Mouse (Mus musculus) spleen, embryonic (tissue): ENCODE measurements at regions not wholly inside any gene's neighbourhood (a gene's known extent, or its start where the extent isn't known, plus 50 kb on each side); places are given as distances from the start of the nearest gene placed in this dataset.

Experiments
- CTCF ChIA-PET: fragments of 350-600 bp; sonication (Branson Sonifier 250); formaldehyde crosslinking; loops from one replicate; lab custom pipeline; 2022; lab: Charles Lee

DNA sequence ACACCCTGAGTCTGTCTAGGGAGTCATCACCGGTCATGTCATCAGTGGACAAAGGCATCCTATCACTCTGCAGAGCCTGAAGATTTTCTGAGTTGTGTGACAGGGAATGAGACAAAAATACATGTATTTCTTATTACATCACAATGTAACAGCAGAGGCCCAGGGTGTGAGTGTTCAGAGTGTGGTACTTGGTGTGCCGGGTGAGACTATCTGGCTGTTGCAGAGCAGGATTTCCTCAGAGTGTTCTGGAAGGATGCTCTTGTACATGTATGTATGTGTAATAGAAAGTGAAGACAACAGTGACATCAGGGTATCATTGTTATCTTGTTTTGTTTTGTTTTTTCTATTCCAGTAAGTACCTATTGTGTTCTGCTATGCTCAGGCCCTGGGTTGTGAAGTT, 87.7 kb downstream of the Rhob start:
- CTCF ChIA-PET = no interaction called here

DNA sequence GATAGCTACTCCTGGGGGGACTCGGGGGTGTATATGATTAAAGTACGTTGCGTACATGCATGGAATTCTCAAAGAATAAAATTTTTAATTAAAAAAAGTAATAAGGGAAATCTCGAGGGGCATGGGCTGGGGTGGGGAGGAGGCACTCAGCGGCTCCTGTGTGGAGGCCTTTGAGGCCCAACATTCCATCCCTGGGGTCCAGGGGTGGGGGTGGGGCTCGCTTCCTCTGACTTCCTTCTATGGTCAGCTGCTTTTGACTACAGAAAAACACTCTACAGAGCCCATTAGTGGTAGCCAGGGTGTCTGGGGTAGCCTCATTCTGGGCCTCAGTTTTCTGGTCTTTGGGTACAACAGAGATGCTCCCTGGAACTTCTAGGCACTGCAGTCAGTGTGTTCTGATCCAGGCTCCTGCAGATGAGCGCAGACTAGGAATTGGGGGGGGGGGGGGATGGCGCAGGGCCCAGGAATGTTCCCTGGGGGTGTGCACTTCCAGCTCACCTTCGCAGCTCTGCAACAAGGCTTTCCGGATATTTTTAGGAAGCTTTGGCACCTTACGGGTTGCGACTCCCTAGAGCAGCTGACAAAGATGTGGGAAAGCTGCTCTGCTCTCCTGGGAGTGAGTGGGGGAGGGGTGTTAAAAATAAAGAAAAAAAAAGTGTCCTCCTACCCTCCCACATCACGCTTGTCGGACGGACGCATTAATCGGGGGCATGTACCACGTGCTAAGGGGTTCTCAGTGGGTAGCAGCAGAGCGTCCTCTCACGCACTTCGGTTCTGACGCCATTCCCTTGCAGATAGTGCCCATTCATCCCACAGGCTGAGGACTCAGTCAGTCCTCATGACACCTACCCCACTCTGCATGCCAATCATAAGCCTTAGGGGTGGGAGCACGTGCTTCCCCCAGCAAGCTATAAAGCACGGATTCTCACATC, 89.1 kb downstream of the Rhob start:
- CTCF ChIA-PET = no interaction called here

DNA sequence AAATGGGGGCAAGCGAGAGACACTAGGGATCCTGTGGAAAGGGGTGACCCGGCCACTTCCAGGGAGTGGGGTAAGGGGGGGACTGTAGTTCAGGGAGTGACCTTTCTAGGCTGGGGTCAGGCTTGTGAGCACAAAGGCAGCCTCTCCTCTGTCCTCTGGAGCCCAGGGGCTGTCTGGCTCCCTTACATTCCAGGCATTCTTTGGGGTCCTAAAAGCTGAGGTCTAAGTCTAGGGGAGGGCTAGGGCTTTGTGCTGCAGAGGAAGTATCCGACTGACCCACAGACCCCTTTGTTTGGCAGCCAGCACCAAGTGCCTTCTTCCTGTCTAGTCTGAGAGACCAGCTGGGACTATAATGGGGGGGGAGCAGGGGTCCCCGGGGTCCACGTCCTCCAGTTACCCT, 88.9 kb downstream of the Hs1bp3 start:
- CTCF ChIA-PET = no interaction called here

DNA sequence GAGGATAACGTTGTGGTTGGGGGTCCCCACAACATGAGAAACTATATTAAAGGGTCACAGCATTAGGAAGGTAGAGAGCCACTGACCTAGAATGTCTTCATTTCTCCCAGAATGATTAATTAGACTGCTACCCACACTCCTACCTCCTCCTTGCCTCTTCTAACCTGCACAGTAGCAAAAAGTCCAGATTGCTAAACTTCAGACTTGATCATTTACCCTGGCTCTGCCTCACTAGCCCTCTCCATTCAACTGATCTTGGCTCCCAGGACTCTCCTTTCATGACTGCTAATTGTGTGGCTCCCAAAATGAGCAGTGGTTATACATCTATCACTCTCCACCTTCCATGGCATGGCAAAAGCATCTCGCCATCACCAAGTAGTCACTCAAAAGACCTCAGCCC, 88.1 kb downstream of the Hs1bp3 start:
- CTCF ChIA-PET = no interaction called here

DNA sequence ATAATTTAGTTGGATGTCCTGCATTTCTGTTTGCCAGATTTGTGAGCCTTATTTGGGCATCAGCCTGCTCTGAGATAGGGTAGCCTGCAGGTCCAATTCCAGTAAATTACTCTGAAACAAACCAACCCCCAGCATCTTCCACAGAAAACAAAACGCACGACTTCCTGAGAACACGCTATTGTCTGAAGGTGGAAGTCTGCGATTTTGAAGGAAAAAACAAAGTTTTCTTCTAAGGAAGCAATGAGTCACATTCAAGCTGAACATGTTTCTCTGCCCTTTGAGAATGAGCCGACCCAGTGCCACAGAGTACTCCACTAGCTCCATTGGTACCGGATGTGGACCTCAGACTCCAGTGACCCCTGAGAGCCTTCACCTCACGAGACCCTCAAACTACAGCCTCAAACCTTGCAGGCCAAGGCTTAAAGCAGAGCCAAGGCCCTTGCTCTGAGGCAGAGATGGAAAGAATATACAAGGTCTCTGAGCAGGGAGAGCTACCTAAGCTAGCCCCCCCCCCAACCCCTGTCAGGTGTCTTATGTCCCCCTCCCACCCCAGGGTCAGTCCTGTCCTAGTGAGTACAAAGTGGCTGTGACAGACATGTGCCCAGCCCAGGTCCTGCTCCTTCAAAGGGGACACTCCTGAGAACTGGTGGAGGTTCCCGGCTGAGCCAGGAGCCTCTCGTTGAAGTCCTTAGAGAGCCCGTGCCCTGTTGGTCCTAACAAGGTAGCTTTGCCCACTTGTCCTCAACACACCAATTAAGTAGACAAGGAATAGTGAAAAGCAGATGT, 87.3 kb downstream of the Hs1bp3 start:
- CTCF ChIA-PET = no interaction called here

DNA sequence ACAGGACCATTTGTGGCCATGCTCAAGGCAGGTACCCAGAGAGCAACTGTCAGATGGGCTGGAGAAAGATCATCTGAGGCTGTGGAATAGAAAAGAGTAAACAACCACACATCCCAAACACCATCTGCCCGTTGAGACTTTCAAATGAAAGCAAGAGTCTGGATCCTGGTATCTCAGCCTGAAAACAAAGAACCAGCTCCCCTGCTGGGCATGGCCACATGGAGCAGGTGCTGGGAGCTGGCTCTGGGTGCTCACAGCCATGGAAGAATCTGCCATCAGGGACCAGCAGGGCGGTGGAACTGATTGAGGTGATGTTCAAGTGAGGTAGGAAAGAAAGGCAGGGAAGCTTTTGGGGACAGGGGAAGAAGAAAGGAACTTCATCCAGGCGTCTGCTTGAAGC, 85.6 kb downstream of the Hs1bp3 start:
- CTCF ChIA-PET = no interaction called here

GRCm38 (mm10) chr12:8396408-8396807, 83.2 kb downstream of the Hs1bp3 start:
- CTCF ChIA-PET = interaction anchor here (0.7 kb wide), 1 partner anchor 83 kb away, joined by 11 read pairs; the partner anchor contains the start of gene Hs1bp3

- CTCF ChIA-PET = no interaction called here
These were observed 81.7 kb downstream of the Hs1bp3 start for GRCm38 (mm10) chr12:8394894-8395297.

GRCm38 (mm10) chr12:8393976-8394375, 80.7 kb downstream of the Hs1bp3 start:
- CTCF ChIA-PET = no interaction called here
